Mouse (Mus musculus) midbrain, embryonic 10.5 days (tissue): ENCODE measurements around the gene Fxr1. TPM values are rescaled to one million over a fixed set of nuclear protein-coding genes. Genes with fewer than 3 reads are reported as not detected.
A peak's percentile ranks its signal among the peaks of the same experiment; 100 is the strongest.
"Not testable (repeated sequence)": the region's sequence is repeated elsewhere in the genome, so short reads cannot be mapped to it uniquely, and the experiment has no call there.

Source experiments
- DNase-seq: peaks from one replicate; pipeline ENCODE4 v3.0.0-alpha.2; 2017; ENCODE audit warnings: low spot score
- H3K27ac ChIP-seq: fragments of 300-500 bp; sonication (generic); replicated peaks from 2 replicates; pipeline ENCODE4 v1.5.1; 2016; ENCODE audit warnings: mild to moderate bottlenecking
- H3K27me3 ChIP-seq: fragments of 300-500 bp; sonication (generic); 2 replicates; pipeline ENCODE4 v1.6.1; 2016; ENCODE audit warnings: low read depth, mild to moderate bottlenecking; ENCODE audit not compliant: poor library complexity, severe bottlenecking
- H3K36me3 ChIP-seq: fragments of 300-500 bp; sonication (generic); 2 replicates; pipeline ENCODE4 v1.6.1; 2016; ENCODE audit warnings: mild to moderate bottlenecking, moderate library complexity
- H3K4me1 ChIP-seq: fragments of 300-500 bp; sonication (generic); 2 replicates; pipeline ENCODE4 v1.6.1; 2016
- H3K4me3 ChIP-seq: fragments of 300-500 bp; sonication (generic); 2 replicates; pipeline ENCODE4 v1.5.1; 2016; ENCODE audit warnings: mild to moderate bottlenecking, moderate library complexity
- H3K9me3 ChIP-seq: fragments of 300-500 bp; sonication (generic); replicated peaks from 2 replicates; pipeline ENCODE4 v1.6.1; 2016; ENCODE audit warnings: mild to moderate bottlenecking
- WGBS: fragments of 180-500 bp; shearing (Covaris S2); methylation state at CpG from one replicate; pipeline ENCODE4 v1.1.7; 2016; 5-methylcytosine and 5-hydroxymethylcytosine counted together
- polyA plus RNA-seq: library from polyadenylated mRNA; unstranded; fragments of >200 nt; fragmentation: Nextera tagmentation; extraction: Ambion mirVana; gene quantifications from 2 replicates; pipeline ENCODE4 v1.2.1, GENCODE M21; 2016

The Fxr1 gene
- polyA plus RNA-seq, 1 experiment from 2014 or later: 55.3 TPM

GRCm38 (mm10) chr3:34008191-34008590, 11.6 kb upstream of the Fxr1 start:
- Histone ChIP-seq H3K27ac (no peak overlapping the region), H3K36me3 (no peaks in the 10 kb centered on the region), H3K4me3 (no peak overlapping the region), H3K9me3 (no peaks in the 10 kb centered on the region), H3K4me1 (0 out of 2 replicates have a peak, but pooled peaks cover 5% of the 10 kb centered on the region), H3K27me3 (no peaks in the 10 kb centered on the region)
- WGBS: 84% methylated on average over 6 of the region's 6 CpGs
- no peak for DNase-seq

DNA sequence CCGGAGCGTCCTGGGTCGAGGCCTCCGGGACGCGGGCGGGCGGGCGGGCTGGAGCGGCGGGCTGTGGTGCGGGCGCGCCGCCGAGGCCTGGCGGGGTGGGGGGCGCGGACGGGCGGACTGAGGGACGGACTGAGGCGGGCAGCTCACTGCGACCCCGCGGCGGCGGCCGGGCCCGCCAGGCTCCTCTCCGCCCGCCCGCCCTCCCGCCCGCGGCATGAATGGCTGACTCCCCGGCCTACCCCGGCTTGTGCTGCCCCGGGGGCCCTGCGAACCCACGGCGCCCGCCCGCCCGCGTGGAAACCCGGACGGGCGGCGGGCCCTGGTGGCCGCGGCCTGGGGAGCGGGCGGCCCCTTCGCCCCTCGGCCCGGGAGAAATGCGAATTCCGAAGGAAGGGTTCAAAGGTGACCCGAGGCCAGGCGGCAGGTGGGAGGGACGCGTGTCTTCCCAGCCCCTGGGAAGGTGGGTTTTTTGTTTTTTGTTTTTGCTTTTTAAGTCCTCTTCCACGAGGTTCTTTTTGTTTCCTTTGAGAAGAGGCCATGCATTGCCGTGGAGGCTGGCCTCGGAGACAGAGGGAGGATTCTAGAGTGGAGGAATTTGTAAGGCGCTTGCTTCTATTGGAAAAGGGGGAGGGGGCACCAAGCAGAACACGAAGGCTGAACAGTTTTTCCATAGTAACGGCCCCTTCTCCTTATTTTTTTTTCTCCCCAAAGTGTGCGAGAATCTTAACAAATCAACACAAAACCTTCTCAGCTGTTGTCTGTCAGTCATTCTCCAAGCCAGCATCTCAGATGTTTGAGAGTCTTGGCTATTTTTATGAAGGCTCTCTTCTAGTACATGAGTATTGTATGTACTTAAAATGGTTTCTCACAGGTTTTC, 877 bp downstream of the Fxr1 start:
- peak overlapping the region; percentile 71 for H3K4me3 ChIP-seq
- no peaks in the 10 kb centered on the region for H3K9me3 ChIP-seq
- no peaks in the 10 kb centered on the region for H3K27me3 ChIP-seq
- peaks cover 21% of the 10 kb centered on the region for H3K4me1 ChIP-seq
- peaks cover 29% of the 10 kb centered on the region for H3K36me3 ChIP-seq
- H3K27ac ChIP-seq: peak overlapping the region; percentile 98
- DNase-seq: peak; percentile 50
- WGBS: under 1% methylated on average over 47 of the region's 70 CpGs

DNA sequence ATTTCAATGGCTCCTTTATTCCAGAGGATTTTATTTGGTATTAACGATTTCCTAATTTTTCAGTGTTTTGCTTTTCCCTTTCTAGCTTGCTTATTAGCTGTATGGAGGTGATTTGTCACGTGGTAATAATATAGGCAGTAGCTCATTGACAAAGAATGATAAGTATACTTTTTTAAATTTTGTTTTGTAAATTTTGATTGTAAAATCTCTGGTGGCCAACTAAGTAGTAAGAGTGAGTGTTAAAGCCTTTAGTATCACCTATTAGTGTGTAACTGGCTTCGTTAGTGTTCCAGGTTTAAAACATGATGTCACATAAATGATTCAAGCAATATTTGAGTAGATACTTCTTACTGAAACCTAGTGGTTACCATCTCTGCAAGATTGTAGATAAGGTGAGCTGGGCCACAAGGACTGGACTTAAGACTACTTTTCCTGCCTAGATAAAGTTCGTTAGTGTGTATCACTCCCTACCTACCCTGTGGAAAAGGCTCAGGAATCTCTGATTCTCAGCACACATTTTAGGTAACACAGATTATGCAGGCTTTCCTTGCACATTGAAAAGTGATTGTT, 1.6 kb downstream of the Fxr1 start:
- H3K4me3 ChIP-seq: peak overlapping the region; percentile 71
- H3K9me3 ChIP-seq: no peaks in the 10 kb centered on the region
- peaks cover 21% of the 10 kb centered on the region for H3K4me1 ChIP-seq
- 70% methylated on average over 4 of the region's 4 CpGs for WGBS
- H3K27me3 ChIP-seq: no peaks in the 10 kb centered on the region
- peaks cover 30% of the 10 kb centered on the region for H3K36me3 ChIP-seq
- peak overlapping the region; percentile 98; the same call in 1 of the 2 replicates for H3K27ac ChIP-seq
- no peak for DNase-seq

DNA sequence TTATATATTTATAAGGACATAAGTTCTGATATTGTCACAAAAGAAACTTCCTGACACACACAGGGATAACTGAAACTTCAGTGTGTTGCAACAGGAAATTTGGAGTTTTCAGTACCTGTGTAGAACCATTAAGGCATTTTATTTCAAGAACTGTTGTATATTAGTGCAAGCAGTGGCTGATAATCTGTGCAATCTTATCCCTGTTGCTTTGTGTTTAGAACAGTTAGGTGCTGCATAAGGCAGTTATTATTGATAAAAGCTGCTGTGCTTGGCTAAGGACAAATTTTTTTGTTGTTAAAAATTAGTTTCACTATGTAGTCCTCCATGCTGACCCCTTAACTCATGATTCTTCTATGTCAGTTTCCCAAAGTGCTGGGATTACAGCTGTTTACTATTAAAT, 9.2 kb downstream of the Fxr1 start:
- no peaks in the 10 kb centered on the region for H3K9me3 ChIP-seq
- peaks cover 21% of the 10 kb centered on the region; the same call in 1 of the 2 replicates for H3K36me3 ChIP-seq
- DNase-seq: no peak
- no peak overlapping the region for H3K4me3 ChIP-seq
- no peaks in the 10 kb centered on the region for H3K27me3 ChIP-seq
- H3K27ac ChIP-seq: no peak overlapping the region
- no peaks in the 10 kb centered on the region for H3K4me1 ChIP-seq

DNA sequence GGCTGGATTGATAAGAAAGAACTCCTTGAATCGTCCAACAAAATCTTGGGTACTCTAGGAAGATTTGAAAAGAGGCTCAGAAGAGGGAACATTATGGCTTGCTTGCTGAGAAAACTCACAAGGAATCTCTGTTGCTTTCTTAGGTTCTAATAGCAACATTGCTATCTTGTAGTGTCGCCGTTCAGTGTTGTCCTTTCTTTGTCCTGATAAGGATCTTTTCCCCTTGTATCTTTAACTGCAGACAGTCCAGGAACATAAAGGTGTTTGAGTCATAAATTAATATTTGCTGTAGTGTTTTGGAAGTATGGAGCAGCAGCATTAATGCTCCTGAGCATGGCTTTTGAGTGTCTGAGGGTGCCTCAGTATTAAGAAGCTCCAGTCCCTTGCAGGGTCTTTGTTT, 10.9 kb downstream of the Fxr1 start:
- H3K4me1 ChIP-seq: no peaks in the 10 kb centered on the region
- H3K36me3 ChIP-seq: peaks cover 11% of the 10 kb centered on the region; the same call in 1 of the 2 replicates
- H3K27ac ChIP-seq: no peak overlapping the region
- DNase-seq: no peak
- H3K27me3 ChIP-seq: no peaks in the 10 kb centered on the region
- 94% methylated on average over 3 of the region's 3 CpGs for WGBS
- H3K9me3 ChIP-seq: no peaks in the 10 kb centered on the region
- H3K4me3 ChIP-seq: no peak overlapping the region

DNA sequence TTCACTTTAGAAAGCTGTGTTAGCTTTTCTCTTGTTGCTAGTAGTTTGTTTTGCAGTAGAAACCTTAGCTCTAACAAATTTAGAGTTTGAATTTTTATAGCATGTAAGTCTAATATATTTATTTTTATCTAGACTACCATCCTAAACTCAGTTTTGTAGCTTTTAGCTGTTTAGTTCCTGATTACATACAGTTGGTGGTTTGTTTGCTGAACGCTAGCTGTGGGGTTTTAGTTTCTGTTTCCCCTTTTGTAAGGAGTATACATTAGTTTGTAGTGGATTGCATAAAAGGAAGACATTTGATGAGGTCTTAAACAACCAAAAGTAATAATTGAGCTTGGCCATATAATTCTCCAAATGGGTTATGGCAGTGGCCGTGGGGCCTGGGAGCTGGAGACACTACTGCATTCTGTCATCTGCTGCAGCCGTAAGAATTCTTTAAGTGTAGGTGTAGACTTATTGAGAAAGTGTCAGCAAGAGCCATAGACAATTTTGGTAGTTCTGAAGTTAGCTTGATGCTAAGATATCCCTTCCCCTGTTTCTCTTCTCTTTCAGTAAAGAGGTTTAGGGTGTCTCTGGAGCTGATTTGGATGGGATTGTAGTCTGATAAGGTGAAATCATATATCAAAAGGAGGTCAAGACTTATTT, 14.1 kb downstream of the Fxr1 start:
- 97% methylated on average over 3 of the region's 3 CpGs for WGBS
- Histone ChIP-seq H3K36me3 (peaks cover 18% of the 10 kb centered on the region), H3K4me3 (no peak overlapping the region), H3K27me3 (no peaks in the 10 kb centered on the region), H3K4me1 (no peaks in the 10 kb centered on the region), H3K27ac (no peak overlapping the region), H3K9me3 (no peaks in the 10 kb centered on the region)
- no peak for DNase-seq

- WGBS: 93% methylated on average over 1 of the region's 1 CpGs
- Histone ChIP-seq H3K4me3 (no peak overlapping the region), H3K27ac (no peak overlapping the region), H3K9me3 (no peaks in the 10 kb centered on the region), H3K4me1 (no peaks in the 10 kb centered on the region), H3K36me3 (peaks cover 16% of the 10 kb centered on the region), H3K27me3 (no peaks in the 10 kb centered on the region)
- DNase-seq: no peak
Measured at GRCm38 (mm10) chr3:34034803-34035202, 15.1 kb downstream of the Fxr1 start.

DNA sequence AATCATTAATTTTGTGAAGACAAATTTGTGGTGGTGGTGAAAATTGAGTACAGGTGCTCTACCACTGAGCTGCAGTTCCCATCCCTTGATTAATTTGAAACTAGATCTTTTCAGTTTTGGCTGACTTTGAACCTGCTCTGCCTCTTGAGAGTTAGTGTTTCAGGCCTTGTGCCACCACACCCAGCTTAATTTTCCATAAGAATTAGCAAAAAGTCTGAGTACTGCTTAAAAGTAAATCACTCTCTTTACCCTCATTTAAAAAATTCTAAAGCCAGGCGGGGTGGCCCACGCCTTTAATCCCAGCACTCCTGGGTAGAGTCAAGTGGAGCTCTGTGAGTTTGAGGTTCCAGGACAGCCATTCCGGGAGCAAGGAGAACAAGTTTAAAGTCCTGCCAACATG, 16.0 kb downstream of the Fxr1 start:
- Histone ChIP-seq H3K36me3 (peaks cover 18% of the 10 kb centered on the region), H3K4me3 (no peak overlapping the region), H3K9me3 (no peaks in the 10 kb centered on the region), H3K27me3 (no peaks in the 10 kb centered on the region), H3K27ac (no peak overlapping the region), H3K4me1 (no peaks in the 10 kb centered on the region)
- no peak for DNase-seq
- WGBS: 86% methylated on average over 3 of the region's 3 CpGs

DNA sequence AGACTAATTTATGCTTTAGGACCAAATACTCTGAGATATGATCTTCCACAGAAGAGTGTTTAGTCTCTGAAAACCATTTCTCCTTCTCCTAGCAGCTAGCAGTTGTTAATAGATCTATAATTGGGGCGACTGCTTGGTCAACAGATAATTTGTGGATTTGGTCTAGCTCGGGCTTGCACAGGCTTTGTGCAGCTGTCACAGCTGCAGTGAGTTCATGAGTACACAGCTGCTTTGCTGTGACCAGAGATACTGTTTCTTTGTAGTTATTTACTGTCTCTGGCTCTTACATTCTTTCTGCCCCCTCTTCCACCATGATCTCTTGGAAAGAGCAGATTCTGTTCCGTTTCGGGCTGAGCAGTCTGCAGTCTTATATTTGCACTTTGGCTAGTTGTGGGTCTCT, 22.2 kb downstream of the Fxr1 start:
- Histone ChIP-seq H3K9me3 (no peaks in the 10 kb centered on the region), H3K36me3 (peaks cover 63% of the 10 kb centered on the region), H3K4me1 (no peaks in the 10 kb centered on the region), H3K27me3 (no peaks in the 10 kb centered on the region), H3K27ac (no peak overlapping the region), H3K4me3 (no peak overlapping the region)
- 95% methylated on average over 4 of the region's 4 CpGs for WGBS
- no peak for DNase-seq

DNA sequence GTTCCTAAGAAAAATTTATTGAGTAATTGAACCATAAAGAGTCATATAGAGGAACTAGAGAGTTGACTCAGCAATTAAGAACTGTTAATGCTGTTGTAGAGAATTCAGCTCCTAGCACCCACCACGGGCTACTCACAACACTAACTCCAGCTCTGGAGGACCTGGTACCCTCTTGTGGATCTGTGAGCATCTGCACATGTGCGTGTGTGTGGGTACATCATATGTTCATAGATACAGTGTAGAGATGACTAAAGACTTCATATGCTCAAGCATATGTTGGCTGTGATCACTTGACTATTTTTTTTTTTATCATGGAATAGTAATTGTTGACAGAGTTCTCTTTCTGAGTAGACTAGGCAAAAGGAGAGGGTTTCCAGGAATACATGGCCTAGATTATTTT, 42.6 kb downstream of the Fxr1 start:
- H3K27ac ChIP-seq: no peak overlapping the region
- H3K9me3 ChIP-seq: no peaks in the 10 kb centered on the region
- peaks cover 97% of the 10 kb centered on the region for H3K36me3 ChIP-seq
- no peaks in the 10 kb centered on the region for H3K27me3 ChIP-seq
- H3K4me1 ChIP-seq: no peaks in the 10 kb centered on the region
- no peak for DNase-seq
- H3K4me3 ChIP-seq: no peak overlapping the region
- 93% methylated on average over 2 of the region's 2 CpGs for WGBS

DNA sequence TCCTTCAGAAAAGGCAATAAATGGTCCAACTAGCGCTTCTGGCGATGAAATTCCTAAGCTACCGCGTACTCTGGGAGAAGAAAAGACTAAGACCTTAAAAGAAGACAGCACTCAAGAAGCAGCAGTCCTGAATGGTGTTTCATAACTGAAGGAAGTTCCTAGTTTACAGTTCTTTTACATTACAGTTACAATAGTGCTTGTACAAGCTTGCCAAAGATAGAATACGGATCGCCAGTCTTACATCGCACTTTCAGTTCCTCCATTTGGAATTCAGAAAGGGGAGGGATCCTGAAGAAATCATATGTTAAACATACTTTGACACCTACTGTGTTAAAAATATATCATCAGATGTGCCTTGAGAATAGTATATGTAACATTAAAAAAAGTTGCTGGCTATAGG, 49.2 kb downstream of the Fxr1 start:
- not testable (repeated sequence) for H3K4me3 ChIP-seq

DNA sequence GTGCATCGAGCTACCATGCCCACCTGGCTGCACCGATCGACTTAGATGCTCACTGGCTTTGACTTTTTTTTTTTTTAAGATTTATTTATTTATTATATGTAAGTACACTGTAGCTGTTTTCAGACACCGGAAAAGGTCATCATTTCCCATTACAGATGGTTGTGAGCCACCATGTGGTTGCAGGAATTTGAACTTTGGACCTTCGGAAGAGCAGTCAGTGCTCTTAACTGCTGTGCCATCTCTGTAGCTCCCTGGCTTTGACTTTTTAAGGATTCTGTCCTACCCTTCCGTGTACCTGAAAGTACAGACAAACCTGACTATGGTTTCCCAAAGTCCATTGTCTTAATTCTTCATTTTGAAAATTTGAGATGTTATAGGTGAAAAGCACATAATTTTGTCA, 53.0 kb downstream of the Fxr1 start:
- Histone ChIP-seq H3K27me3 (no peaks in the 10 kb centered on the region), H3K9me3 (no peaks in the 10 kb centered on the region), H3K27ac (no peak overlapping the region), H3K36me3 (peaks cover 94% of the 10 kb centered on the region), H3K4me3 (no peak overlapping the region), H3K4me1 (no peaks in the 10 kb centered on the region)
- WGBS: 95% methylated on average over 6 of the region's 6 CpGs
- no peak for DNase-seq

More for the DNA sequence above, 49.2 kb downstream of the Fxr1 start:
- not testable (repeated sequence) for H3K4me1 ChIP-seq, H3K27ac ChIP-seq, H3K9me3 ChIP-seq, DNase-seq, H3K27me3 ChIP-seq
- 95% methylated on average over 7 of the region's 7 CpGs for WGBS
- H3K36me3 ChIP-seq: peaks cover 97% of the 10 kb centered on the region
